Mouse (Mus musculus) bone marrow macrophage, adult 2 months (primary cell): ENCODE data around the gene Nup160.

ENCODE experiments used
- CTCF ChIP-seq: IDR thresholded peaks from 2 replicates; pipeline ENCODE4 v1.5.1; 2012; ENCODE audit warnings: low read depth, mild to moderate bottlenecking, low read length, moderate library complexity
- POLR2A ChIP-seq: IDR thresholded peaks from 2 replicates; pipeline ENCODE4 v1.6.1; 2012; ENCODE audit warnings: mild to moderate bottlenecking, low read depth, low read length, borderline replicate concordance

GRCm38 (mm10) chr2:90652993-90653392 lies 24.0 kb upstream of the Nup160 start:
- no peak for TF ChIP-seq CTCF
- TF ChIP-seq POLR2A = no peak
